Mouse (Mus musculus): ENCODE measurements around the gene Egf. TPM values are rescaled to one million over a fixed set of nuclear protein-coding genes. Genes with fewer than 3 reads are reported as not detected.

Egf gene
- polyA plus RNA-seq, 1 experiment = 0.50 TPM

DNA sequence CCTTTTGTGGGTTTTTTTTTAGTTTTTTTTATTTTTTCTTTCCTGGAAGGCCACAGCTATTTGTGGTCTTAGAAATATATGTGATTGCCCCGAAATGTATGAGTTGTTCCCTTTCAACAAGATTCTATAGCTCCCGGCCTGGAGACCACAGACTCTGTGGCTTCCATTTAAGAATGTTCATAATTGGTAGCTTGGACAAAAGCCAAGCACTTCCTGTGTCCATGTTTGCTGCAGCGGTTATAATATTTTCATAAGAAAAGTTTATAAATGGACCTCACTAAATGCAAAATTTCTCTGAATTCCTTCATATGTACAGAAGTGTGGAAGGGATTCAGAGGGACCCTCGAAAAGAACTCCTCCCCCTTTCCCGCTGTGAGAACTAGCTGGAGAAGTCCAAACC, 108.3 kb downstream of the Egf start:
- no peak overlapping the region for H3K4me3 ChIP-seq (ENCODE audit: insufficient read depth, low read length)
- H3K4me1 ChIP-seq (ENCODE audit: control insufficient read depth, insufficient read depth, low read length) = no peaks in the 10 kb centered on the region
- TF ChIP-seq POLR2A (IDR thresholded peaks at IDR 0.05; ENCODE audit: borderline replicate concordance, low read depth, low read length) (no peak), CTCF (IDR thresholded peaks at IDR 0.05; ENCODE audit: low read depth, low read length) (no peak)
- H3K27ac ChIP-seq (ENCODE audit: insufficient read depth, low read depth, low read length) = no peak overlapping the region

DNA sequence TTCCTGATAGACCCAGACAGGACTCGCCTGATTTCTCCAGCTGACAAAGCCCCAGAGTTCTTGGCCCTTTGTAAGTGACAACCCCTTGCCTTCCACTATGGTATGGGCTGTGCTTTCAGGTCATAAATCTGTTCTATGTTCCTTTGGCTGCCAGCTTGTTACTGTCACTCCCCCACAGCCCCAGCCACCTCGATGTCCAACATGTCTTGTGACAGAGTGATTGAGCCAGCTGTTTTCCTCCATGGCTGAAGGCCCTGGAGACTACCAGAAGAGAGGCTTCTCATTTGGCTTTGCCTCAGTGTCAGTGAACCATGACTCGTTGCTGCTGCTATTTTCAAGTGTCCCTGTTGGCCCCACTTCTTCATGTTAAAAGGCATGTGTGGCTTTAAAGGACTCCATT, 109.7 kb downstream of the Egf start:
- Histone ChIP-seq H3K4me1 (ENCODE audit: control insufficient read depth, insufficient read depth, low read length) (no peaks in the 10 kb centered on the region), H3K4me3 (ENCODE audit: insufficient read depth, low read length) (no peak overlapping the region), H3K27ac (ENCODE audit: insufficient read depth, low read depth, low read length) (no peak overlapping the region)
- TF ChIP-seq POLR2A (IDR thresholded peaks at IDR 0.05; ENCODE audit: borderline replicate concordance, low read depth, low read length) = no peak
- TF ChIP-seq CTCF (IDR thresholded peaks at IDR 0.05; ENCODE audit: low read depth, low read length) = no peak

DNA sequence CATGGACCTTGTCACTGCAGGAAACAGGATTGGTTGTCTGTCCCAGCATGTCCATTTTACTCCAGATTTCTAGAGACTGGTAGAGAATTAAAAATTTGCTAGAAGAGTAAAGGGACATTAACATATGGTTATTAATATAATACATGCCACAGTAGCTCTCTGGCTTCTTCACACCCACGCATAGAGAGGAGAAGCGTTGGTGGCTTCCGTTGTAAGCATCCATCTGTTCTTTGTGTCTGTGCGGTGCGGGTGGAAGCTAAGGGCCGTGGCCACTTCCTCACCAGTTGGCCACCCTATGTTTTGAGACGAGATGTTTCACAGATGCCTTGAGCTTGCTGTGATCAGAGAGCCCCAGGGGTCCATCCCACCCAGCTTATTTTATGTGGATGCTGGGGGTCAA, 113.5 kb downstream of the Egf start:
- TF ChIP-seq POLR2A (IDR thresholded peaks at IDR 0.05; ENCODE audit: borderline replicate concordance, low read depth, low read length) (no peak), CTCF (IDR thresholded peaks at IDR 0.05; ENCODE audit: low read depth, low read length) (no peak)
- H3K4me1 ChIP-seq (ENCODE audit: control insufficient read depth, insufficient read depth, low read length) = no peaks in the 10 kb centered on the region
- H3K27ac ChIP-seq (ENCODE audit: insufficient read depth, low read depth, low read length) = no peak overlapping the region
- no peak overlapping the region for H3K4me3 ChIP-seq (ENCODE audit: insufficient read depth, low read length)

DNA sequence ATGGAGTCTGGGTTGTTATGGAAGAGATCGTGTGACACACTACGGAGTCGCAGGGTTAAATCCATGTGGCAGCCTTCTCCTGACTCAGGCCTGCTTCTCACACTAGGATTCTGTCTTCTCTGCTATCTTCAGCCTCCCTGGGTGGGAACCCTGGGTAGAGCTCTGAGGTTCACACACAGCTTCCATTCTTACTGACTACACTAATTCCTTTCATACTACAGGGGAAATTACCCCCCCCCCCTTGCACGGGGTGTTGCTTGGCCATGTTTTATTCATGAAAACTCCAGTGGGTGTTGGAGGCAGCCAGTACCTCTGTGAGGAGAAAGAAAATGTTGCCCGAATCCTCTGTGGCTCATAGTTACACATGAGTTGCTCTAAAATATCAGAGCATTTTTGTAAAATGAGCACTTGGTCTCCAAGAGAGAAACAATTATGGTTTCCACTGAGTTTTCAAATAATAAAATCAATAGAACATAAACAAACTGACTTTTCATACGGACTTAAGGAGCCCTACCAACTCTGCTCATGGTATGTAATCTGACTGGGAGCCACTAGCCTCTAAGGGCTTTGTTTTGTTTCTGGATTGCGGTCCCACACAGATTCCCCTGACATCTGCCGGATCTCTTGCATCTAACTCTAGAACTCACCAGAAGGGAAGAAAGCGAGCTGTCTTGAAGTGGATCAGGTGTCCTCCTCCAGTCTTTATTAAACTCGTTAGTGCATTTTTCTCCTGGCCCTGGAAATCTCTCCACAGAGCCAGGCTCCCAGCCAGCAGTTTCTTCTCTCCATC, 114.7 kb downstream of the Egf start:
- no peak overlapping the region for H3K4me3 ChIP-seq (ENCODE audit: insufficient read depth, low read length)
- TF ChIP-seq POLR2A (IDR thresholded peaks at IDR 0.05; ENCODE audit: borderline replicate concordance, low read depth, low read length) (no peak), CTCF (IDR thresholded peaks at IDR 0.05; ENCODE audit: low read depth, low read length) (no peak)
- no peaks in the 10 kb centered on the region for H3K4me1 ChIP-seq (ENCODE audit: control insufficient read depth, insufficient read depth, low read length)
- H3K27ac ChIP-seq (ENCODE audit: insufficient read depth, low read depth, low read length) = no peak overlapping the region

DNA sequence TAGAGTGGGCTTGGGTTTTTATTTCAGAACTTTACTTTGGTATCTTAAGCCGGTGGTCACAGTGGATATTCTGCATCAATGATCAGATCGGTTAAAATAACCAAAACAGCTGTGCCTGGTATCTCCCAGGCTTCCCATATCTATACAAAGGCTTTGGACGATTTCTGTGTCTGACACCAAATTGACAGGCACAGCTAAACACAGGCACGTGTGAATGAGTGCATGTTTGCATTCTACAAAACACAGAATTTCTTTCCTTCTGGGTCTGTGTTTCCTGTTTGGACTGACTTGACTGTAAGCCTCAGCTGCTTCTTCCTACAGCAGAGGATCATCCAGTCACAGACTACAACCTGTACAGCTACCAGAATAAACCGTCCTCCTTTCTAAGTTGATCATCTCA, 115.4 kb downstream of the Egf start:
- H3K4me3 ChIP-seq (ENCODE audit: insufficient read depth, low read length) = no peak overlapping the region
- no peaks in the 10 kb centered on the region for H3K4me1 ChIP-seq (ENCODE audit: control insufficient read depth, insufficient read depth, low read length)
- no peak for TF ChIP-seq CTCF (IDR thresholded peaks at IDR 0.05; ENCODE audit: low read depth, low read length)
- TF ChIP-seq POLR2A (IDR thresholded peaks at IDR 0.05; ENCODE audit: borderline replicate concordance, low read depth, low read length) = no peak
- H3K27ac ChIP-seq (ENCODE audit: insufficient read depth, low read depth, low read length) = no peak overlapping the region

DNA sequence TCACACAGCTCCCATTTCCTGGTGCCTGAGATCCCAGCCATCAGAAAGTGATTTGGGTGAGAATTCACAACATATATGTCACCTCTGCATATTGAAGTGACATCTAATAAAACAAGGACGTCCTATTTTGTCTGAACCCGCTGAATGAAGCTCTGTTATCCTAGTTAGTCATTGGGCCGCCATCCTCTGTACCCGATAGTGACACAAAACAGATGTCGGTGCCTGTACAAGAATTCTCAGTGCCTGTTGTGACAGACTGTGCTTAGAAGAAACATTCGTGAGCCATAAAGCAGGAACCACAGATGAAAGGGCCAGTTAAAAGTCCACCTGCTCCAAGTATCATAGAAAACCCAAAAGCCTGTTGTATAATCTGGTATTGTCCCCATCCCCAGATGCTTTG, 117.7 kb downstream of the Egf start:
- no peak for TF ChIP-seq CTCF (IDR thresholded peaks at IDR 0.05; ENCODE audit: low read depth, low read length)
- TF ChIP-seq POLR2A (IDR thresholded peaks at IDR 0.05; ENCODE audit: borderline replicate concordance, low read depth, low read length) = no peak
- H3K27ac ChIP-seq (ENCODE audit: insufficient read depth, low read depth, low read length) = no peak overlapping the region
- no peaks in the 10 kb centered on the region for H3K4me1 ChIP-seq (ENCODE audit: control insufficient read depth, insufficient read depth, low read length)
- no peak overlapping the region for H3K4me3 ChIP-seq (ENCODE audit: insufficient read depth, low read length)

DNA sequence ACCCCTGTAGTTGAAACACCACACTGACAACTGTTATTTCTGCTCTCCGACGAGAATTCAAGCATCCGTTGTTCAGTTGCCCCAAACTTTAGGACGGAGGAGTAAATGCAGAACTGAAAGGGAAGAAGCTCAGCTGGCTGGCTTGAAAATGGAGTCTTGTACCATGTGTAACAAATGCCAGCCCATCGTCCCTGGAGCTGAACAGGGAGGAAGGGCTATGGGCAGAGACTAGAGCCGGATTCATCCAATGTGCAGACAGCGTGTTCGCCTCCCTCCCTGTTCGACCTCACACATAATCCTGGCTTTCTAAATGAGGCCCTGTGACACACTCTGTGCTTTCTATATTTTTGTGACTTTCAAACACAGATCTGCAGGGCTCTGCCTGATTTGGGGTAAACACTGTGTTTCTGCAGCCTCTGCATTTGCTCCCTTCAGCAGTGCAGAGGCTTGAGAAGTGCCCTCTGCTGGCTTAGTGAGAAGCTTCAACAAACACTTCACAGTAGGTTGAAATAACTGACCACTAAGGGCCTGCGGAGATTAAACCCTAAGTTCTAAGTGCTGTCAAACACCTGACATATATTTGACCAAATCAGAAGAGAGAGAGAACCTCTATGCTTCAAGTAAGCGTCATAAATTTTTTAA, 120.7 kb downstream of the Egf start:
- Histone ChIP-seq H3K4me1 (ENCODE audit: control insufficient read depth, insufficient read depth, low read length) (peaks cover 3% of the 10 kb centered on the region; the same call in 1 of the 2 replicates), H3K4me3 (ENCODE audit: insufficient read depth, low read length) (no peak overlapping the region), H3K27ac (ENCODE audit: insufficient read depth, low read depth, low read length) (no peak overlapping the region)
- TF ChIP-seq CTCF (IDR thresholded peaks at IDR 0.05; ENCODE audit: low read depth, low read length) (0 out of 2 replicates have a peak, but pooled peaks have one; percentile 24), POLR2A (IDR thresholded peaks at IDR 0.05; ENCODE audit: borderline replicate concordance, low read depth, low read length) (no peak)

DNA sequence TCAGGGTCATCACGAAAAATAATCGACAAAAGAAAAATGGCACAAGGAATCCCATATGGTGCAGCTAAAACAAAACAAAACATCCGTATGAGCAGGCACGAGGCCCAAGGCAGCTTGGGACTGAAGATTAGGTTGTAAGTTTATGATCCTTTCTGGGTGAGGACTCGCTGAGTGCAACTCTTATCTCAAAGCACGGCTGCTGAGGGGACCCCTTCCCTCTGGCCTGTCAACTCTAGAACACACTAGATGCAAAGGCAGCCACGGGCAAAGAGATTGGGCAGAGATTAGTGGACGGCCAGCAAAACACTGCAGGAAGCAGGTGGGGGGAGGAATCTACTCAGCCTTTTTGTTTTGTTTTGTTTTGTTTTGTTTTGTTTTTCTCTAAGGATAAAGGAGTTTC, 121.6 kb downstream of the Egf start:
- TF ChIP-seq CTCF (IDR thresholded peaks at IDR 0.05; ENCODE audit: low read depth, low read length) (no peak), POLR2A (IDR thresholded peaks at IDR 0.05; ENCODE audit: borderline replicate concordance, low read depth, low read length) (no peak)
- H3K4me3 ChIP-seq (ENCODE audit: insufficient read depth, low read length) = no peak overlapping the region
- no peak overlapping the region for H3K27ac ChIP-seq (ENCODE audit: insufficient read depth, low read depth, low read length)
- peaks cover 3% of the 10 kb centered on the region; the same call in 1 of the 2 replicates for H3K4me1 ChIP-seq (ENCODE audit: control insufficient read depth, insufficient read depth, low read length)

DNA sequence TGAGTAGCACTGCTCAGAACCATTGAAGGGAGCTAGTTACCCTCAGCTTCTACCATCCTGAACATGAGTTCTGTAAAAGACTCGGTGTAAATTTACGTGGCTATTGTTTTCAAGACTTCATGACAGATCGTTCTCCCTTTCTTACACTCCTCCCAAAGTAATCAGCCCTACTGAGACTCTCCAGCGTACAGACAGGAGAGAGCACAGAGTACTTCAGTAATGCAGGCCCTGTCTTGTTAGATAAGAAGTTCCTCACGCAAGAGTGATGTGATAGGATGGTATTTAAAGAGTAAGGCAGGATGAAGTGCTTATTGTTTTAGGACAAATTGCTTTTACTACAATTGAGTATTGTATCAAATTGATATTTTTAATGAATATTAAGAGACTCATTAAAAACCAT, 123.3 kb downstream of the Egf start:
- TF ChIP-seq CTCF (IDR thresholded peaks at IDR 0.05; ENCODE audit: low read depth, low read length) (no peak), POLR2A (IDR thresholded peaks at IDR 0.05; ENCODE audit: borderline replicate concordance, low read depth, low read length) (no peak)
- Histone ChIP-seq H3K4me1 (ENCODE audit: control insufficient read depth, insufficient read depth, low read length) (peaks cover 3% of the 10 kb centered on the region; the same call in 1 of the 2 replicates), H3K27ac (ENCODE audit: insufficient read depth, low read depth, low read length) (no peak overlapping the region), H3K4me3 (ENCODE audit: insufficient read depth, low read length) (no peak overlapping the region)

DNA sequence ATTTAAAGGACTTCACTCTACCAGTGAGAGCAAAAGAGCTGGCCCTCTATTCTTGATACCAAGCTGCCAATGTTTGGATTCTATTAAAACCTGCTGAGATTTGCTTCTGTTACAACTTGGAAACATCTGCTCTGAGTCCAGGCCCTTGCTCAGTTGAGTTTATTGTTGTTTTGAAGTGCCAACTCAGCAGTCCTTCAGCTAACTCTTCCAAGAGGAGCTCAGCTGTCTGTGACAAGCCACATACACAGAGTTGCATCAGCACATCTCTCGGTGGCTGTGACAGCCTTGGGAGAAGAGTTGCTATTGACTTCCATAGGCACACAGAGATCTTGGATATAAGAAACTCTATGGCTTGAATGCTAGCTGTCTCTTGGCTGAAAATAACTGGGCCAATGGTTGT, 124.1 kb downstream of the Egf start:
- H3K4me3 ChIP-seq (ENCODE audit: insufficient read depth, low read length) = no peak overlapping the region
- no peak for TF ChIP-seq CTCF (IDR thresholded peaks at IDR 0.05; ENCODE audit: low read depth, low read length)
- no peak for TF ChIP-seq POLR2A (IDR thresholded peaks at IDR 0.05; ENCODE audit: borderline replicate concordance, low read depth, low read length)
- H3K4me1 ChIP-seq (ENCODE audit: control insufficient read depth, insufficient read depth, low read length) = peaks cover 3% of the 10 kb centered on the region; the same call in 1 of the 2 replicates

More for the DNA sequence above, 124.1 kb downstream of the Egf start:
- H3K27ac ChIP-seq (ENCODE audit: insufficient read depth, low read depth, low read length) = no peak overlapping the region

Other genes starting within 250 kb of the Egf start
- gene Elovl6, start 223.0 kb downstream of the Egf start, polyA plus RNA-seq (2012; ENCODE audit: insufficient read depth, insufficient read length, missing spikeins) = 1.6 and 2.3 TPM in 2 replicates
- not detected in 2 replicates for gene Lrit3, start 48.7 kb upstream of the Egf start, polyA plus RNA-seq (2012; ENCODE audit: insufficient read depth, insufficient read length, missing spikeins)
- gene Rrh, start 67.3 kb upstream of the Egf start, polyA plus RNA-seq (2012; ENCODE audit: insufficient read depth, insufficient read length, missing spikeins) = 0.27 and 0.50 TPM in 2 replicates
- gene Gar1, start 76.1 kb upstream of the Egf start, polyA plus RNA-seq (2012; ENCODE audit: insufficient read depth, insufficient read length, missing spikeins) = 17.6 and 21.1 TPM in 2 replicates
- not detected in 2 replicates for gene Cfi, start 80.6 kb upstream of the Egf start, polyA plus RNA-seq (2012; ENCODE audit: insufficient read depth, insufficient read length, missing spikeins)
- gene Pla2g12a, start 123.3 kb upstream of the Egf start, polyA plus RNA-seq (2012; ENCODE audit: insufficient read depth, insufficient read length, missing spikeins) = 8.8 and 11.8 TPM in 2 replicates
- gene Casp6, start 146.1 kb upstream of the Egf start, polyA plus RNA-seq (2012; ENCODE audit: insufficient read depth, insufficient read length, missing spikeins) = 40.6 and 42.0 TPM in 2 replicates
- gene Mcub, start 214.9 kb upstream of the Egf start, polyA plus RNA-seq (2012; ENCODE audit: insufficient read depth, insufficient read length, missing spikeins) = 69.0 and 77.0 TPM in 2 replicates